Mouse (Mus musculus) R1 (cell line): ENCODE data around the gene Dhh.

Source experiments
- DNase-seq: peaks from one replicate; pipeline ENCODE4 v3.0.0-alpha.2; 2018; ENCODE audit warnings: low read depth, low spot score

The Dhh gene

GRCm38 (mm10) chr15:98871916-98872888, 26.1 kb downstream of the Dhh start:
- peak; percentile 98 for DNase-seq

- peak; percentile 36 for DNase-seq
Measured at GRCm38 (mm10) chr15:98871070-98871915, 27.0 kb downstream of the Dhh start, which contains the start of gene Kmt2d. Kmt2d (minus strand) TSS chr15:98871204.

GRCm38 (mm10) chr15:98870179-98871069, 27.9 kb downstream of the Dhh start:
- no peak for DNase-seq

- no peak for DNase-seq
Measured at GRCm38 (mm10) chr15:98869342-98870178, 28.8 kb downstream of the Dhh start.

DNA sequence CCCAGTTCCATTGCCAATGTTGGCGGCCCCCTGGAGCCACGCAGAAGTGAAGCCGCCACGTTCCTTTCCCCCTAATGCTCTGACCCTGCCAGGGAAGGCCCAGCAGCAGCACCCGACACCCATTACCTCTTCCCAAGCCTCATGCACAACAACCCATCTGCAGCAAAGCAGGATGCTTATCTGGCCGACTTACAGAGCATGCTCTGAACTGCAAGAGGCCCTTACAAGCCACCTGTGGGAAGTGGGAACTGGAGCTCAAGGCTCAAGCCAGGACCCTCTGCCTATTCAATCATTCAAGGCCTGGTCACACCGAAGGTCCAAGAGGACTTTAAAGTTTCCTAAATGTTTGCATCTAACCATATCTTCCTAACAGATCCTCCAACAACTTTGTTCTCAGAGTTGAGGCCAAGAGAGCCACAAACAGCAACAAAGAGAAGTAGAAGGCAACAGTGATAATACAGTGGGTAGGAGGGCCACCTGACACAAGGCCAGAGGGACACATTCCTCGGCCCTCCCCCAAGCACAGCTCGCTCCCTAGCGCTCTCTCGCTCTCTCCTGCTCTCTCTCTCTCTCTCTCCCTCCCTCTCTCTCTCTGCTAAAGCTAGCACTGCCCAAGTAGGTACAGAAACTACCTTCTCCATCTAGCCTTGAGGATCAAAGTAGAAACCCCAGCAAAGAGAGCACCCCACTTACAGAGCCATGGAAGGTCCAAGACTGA, 29.8 kb downstream of the Dhh start:
- no peak for DNase-seq

- peak; percentile 78 for DNase-seq
Measured at GRCm38 (mm10) chr15:98867321-98867720, 31.0 kb downstream of the Dhh start.

- no peak for DNase-seq
Measured at GRCm38 (mm10) chr15:98866501-98866900, 31.8 kb downstream of the Dhh start.

GRCm38 (mm10) chr15:98865771-98866170, 32.6 kb downstream of the Dhh start:
- DNase-seq = no peak

GRCm38 (mm10) chr15:98864951-98865350, 33.4 kb downstream of the Dhh start:
- no peak for DNase-seq

DNA sequence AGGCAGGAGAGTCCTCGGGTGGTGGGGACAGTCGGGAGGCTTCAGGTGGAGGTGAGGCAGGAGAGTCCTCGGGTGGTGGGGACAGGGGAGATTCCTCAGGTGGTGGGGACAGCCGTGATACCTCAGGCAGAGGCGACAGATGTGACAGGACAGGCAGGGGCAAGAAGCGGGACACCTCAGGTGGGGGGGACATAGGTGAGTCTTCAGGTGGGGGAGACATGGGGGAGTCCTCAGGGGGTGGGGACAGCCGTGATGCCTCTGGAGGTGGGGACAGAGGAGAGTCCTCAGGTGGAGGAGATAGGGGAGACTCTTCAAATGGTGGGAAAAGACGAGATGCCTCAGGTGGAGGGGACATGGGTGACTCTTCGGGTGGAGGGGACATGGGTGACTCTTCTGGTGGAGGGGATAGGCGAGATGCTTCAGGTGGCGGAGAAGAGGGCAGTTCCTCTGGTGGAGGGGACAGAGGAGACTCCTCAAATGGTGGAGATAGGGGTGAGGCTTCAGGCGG, 34.8 kb downstream of the Dhh start:
- DNase-seq = no peak

DNA sequence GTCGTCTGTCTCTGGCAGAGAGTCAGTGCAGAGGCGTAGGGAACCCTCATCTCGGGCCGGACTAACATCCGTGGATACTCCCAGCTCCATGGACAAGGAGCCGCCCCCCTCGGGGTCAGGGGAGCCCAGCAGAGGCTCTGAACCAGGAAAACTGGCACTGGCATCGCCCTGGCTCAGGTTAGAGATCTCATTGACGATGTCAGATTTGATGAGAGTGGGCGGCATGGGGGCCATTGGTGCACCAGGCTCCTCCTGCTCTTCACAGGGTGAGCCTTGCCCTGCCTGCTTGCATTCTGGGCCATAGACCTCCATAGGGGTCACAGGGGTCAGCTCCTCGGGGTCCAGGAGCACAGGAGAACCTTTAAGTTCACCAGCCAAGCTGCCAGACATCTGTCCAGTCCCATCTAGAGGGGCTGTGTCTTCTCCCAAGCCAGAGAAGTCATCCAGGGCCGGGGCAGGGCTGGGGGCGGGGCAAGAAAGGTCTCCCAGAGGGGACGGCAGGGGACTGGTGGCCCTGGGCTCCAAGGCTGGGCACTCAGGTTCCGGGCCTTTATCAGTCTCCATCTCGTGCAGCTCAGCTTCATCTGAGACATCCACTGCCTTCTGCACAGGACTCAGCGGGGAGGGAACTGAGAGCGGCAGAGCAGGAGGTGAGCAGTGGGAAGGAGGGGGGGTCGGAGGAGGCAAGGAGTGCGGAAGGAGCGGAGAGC, 36.5 kb downstream of the Dhh start:
- DNase-seq = no peak

DNA sequence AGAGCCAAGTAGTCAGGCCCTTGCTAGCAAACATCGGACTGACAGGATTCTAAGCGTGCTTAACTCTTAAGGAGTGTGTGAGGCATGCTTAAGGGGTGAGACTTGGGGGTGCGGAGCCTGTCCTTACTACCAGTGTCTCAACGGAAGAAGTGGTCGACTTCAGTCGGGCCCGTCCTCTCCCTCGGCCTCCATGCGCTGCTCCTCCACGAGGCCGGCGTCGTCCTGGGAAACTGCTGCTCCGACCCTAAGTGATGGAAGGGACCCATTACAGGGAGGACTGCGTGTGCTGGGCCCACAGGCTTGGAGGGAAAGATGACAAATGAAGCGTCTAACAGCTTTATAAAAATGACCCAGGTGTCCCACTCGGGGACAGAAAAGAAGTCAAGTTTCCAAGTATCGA, 37.4 kb downstream of the Dhh start:
- no peak for DNase-seq

DNA sequence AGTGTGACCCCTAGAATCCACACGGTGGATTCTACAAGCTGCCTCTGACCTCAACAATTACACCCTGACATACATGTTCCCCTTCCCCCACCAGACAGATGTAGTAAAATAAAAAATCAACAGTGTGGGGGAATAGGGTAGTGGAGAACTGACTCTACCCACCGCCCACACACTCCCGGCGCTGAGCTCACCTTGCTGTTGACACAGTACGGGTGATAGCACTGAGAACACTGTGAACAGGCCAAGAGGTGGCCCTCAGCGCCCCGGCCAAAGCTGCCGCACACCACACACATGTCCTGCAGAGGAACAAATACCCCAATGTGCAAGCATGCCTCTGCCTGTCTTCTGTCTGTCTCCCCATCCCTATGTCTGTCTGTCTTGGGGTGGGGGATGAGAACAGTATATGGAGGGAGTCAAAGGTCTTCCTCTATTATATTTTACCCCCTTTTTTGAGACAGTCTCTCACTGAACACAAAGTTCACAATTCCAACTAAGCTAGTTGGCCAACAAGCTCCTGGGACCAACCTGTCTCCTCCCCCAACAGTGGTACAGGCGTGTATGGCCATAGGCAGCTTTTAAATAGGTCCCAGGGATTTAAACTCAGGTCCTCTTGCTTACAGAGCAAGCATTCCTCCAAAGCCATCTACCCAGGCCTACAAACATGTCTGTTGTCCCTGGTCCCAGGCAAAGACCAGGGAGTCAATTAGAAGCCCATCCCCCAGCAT, 38.9 kb downstream of the Dhh start:
- DNase-seq = no peak

- DNase-seq = no peak
Measured at GRCm38 (mm10) chr15:98854214-98854613, 44.1 kb downstream of the Dhh start.

GRCm38 (mm10) chr15:98853161-98853937, 45.0 kb downstream of the Dhh start:
- no peak for DNase-seq

DNA sequence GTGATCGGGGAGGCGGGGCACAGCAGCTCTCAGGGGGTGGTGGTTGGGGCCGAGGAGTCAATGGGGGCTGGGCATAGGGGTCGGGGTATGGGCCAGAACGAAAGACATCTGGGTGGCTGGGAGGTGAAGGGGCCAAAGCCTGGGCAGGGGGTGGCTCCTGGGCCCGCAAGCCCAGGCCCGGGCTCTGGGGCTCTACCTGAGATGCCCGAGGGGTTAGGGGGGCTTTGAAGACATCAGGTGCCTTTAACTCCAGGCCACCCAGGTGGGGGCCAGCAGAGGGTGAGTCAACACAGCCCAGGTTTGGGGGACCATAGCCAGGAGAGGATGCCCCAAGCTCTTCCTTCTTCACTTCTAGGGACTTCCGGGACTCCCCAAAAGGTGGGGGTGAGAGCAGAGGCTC, 45.6 kb downstream of the Dhh start:
- no peak for DNase-seq

DNA sequence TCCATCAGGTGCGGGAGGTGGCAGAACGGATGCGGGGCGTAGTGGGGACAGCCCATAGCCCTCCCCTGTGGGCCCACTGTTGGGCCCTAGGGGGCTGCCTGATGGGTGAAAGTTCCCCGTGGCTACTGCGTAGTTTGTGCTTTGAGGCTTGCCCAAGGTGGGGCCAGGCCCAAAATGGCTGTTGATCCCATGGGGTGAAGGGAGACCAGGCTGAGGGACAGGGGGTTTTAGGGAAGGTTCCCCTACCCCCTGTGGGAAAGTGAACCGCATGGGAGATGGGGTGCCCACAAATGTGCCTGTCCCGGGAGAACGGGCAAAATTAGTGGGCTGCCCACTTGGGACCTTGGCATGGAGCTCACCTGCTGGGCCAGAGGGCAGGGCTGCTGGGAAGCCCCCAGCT, 46.3 kb downstream of the Dhh start:
- DNase-seq = no peak
